Mouse (Mus musculus): ENCODE results near the gene Atp2b1.

DNA sequence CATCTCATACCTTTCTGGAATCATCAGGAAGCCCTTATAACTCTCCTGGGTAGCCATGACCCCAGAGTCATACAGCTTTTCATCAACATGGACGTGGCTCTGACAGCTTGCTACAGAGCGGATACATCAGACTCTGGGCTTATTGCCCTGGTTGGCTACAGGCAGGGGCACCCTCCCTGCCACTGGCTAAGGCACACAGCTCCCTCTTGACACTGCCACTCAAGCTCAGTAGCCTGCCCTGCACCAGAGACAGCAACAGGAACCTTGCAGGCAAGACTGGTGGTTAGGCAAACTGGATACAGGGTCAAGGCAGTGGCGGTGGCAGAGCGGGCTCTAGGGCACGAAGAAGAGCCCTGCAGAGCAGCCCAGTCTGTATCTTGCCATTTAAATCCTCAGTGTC lies 126.0 kb downstream of the Atp2b1 start:
- TF ChIP-seq CTCF (IDR thresholded peaks at IDR 0.05; ENCODE audit: borderline replicate concordance, insufficient read depth, low read depth, low read length) (no peak), POLR2A (IDR thresholded peaks at IDR 0.05; ENCODE audit: borderline replicate concordance, insufficient read depth, low read length) (no peak)

Measured in cerebellum, adult 2 months (tissue).